Mouse (Mus musculus) cerebellum, postnatal 10 days (tissue): Measurements from ENCODE around the gene Aspscr1.

Experiments
- DNase-seq, 2 experiments: peaks; one replicate each; pipeline ENCODE4 v3.0.0; 2021; ENCODE audit warnings: mixed read lengths in 2 of 2

Gene Aspscr1

GRCm38 (mm10) chr11:120714546-120714945, 41.8 kb downstream of the Aspscr1 start:
- DNase-seq = no peak

- no peak for DNase-seq
These were observed 42.4 kb downstream of the Aspscr1 start for GRCm38 (mm10) chr11:120715131-120715530.

GRCm38 (mm10) chr11:120719242-120719641, 46.5 kb downstream of the Aspscr1 start:
- DNase-seq = peak; percentile 46 to 59

GRCm38 (mm10) chr11:120719841-120720376, 47.1 kb downstream of the Aspscr1 start:
- DNase-seq = peak; percentile 40 to 45

GRCm38 (mm10) chr11:120720450-120720849, 47.7 kb downstream of the Aspscr1 start:
- DNase-seq = peak; percentile 96 to 98

GRCm38 (mm10) chr11:120721124-120722066, 48.6 kb downstream of the Aspscr1 start, which contains the start of gene Rac3:
TSS of gene Rac3 (plus strand) at chr11:120721470.
- DNase-seq = peak; percentile 90 to 93

- DNase-seq = no peak
These were observed 49.4 kb downstream of the Aspscr1 start for GRCm38 (mm10) chr11:120722067-120722630.

- DNase-seq = peak in 1 of 2 experiments; percentile 10
These were observed 50.1 kb downstream of the Aspscr1 start for GRCm38 (mm10) chr11:120722761-120723382.

- DNase-seq = no peak
These were observed 50.7 kb downstream of the Aspscr1 start for GRCm38 (mm10) chr11:120723509-120723908.

GRCm38 (mm10) chr11:120726243-120727168, 53.7 kb downstream of the Aspscr1 start:
- no peak for DNase-seq

GRCm38 (mm10) chr11:120727169-120727527, 54.4 kb downstream of the Aspscr1 start, which contains the start of gene Dcxr:
TSS of gene Dcxr (minus strand) at chr11:120727281.
- peak; percentile 84 to 86 for DNase-seq

GRCm38 (mm10) chr11:120727564-120727963, 54.8 kb downstream of the Aspscr1 start:
- DNase-seq = no peak

GRCm38 (mm10) chr11:120728530-120729240, 55.9 kb downstream of the Aspscr1 start:
- DNase-seq = peak in 1 of 2 experiments; percentile 7

GRCm38 (mm10) chr11:120729432-120730050, 56.8 kb downstream of the Aspscr1 start:
- peak; percentile 41 to 45 for DNase-seq

GRCm38 (mm10) chr11:120730331-120730870, 57.6 kb downstream of the Aspscr1 start:
- DNase-seq = no peak

- no peak for DNase-seq
These were observed 58.6 kb downstream of the Aspscr1 start for GRCm38 (mm10) chr11:120731395-120731794.

GRCm38 (mm10) chr11:120731858-120732680, 59.3 kb downstream of the Aspscr1 start, which contains the start of gene Cbr2:
TSS of gene Cbr2 (minus strand) at chr11:120732114.
- no peak for DNase-seq

- DNase-seq = peak; percentile 9 to 21
These were observed 60.7 kb downstream of the Aspscr1 start for GRCm38 (mm10) chr11:120733521-120733920.

GRCm38 (mm10) chr11:120736424-120736823, 63.7 kb downstream of the Aspscr1 start:
- DNase-seq = no peak
